Mouse (Mus musculus) gastrocnemius, adult 8-10 months (tissue): ENCODE data around the gene Got1. TPM values are rescaled to one million over a fixed set of nuclear protein-coding genes. Genes with fewer than 3 reads are reported as not detected.
"Not testable (repeated sequence)": the region's sequence is repeated elsewhere in the genome, so short reads cannot be mapped to it uniquely, and the experiment has no call there.

Experiments used
- DNase-seq, 2 experiments: peaks; one replicate each; pipeline ENCODE4 v3.0.0; 2022; ENCODE audit warnings: low spot score in 2 of 2
- total RNA-seq, 4 experiments: library from RNA; stranded (reverse); gene quantifications; 2 replicates each; pipeline ENCODE4 v1.2.4; 2022

Gene Got1
- total RNA-seq, 4 experiments from 2014 or later: 284 to 461 (median 369) TPM

DNA sequence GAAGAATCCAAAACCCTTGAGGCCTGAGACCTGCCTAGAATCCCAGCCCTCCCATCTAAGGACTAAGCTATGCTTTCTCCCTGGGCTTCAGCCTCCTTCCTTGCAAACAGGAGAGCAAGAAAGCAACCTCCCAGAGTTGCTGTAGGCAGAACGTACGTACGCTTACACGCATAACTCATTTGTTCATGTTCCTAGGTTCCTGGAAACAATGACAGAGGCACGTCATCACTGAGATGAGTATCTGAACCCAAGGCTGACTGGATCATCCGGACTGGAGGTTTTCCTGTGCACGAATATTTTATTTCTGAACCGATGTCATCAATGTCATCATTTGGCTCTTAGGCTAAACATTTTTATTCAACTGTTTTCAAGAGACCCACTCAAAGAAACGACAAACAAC lies 2.4 kb downstream of the Got1 start:
- no peak for DNase-seq

DNA sequence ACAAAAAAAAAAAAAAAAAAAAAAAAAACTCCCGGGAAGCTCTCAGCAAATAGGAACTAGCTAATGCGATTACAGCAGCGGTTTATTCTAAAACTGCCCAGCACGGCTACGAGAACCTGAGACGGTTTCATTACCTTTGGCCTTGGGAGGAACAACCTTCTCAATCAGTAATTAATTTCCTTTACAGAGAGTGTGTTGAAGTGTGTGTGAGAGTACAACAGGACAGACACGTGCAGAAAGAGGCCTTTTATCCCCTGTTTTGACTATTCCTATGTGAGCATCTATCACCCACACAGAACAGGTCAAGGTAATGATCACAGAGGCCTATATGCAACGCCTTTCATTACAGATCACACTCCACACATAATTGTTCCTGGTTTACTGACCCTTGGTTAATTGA lies 3.0 kb downstream of the Got1 start:
- DNase-seq: no peak

DNA sequence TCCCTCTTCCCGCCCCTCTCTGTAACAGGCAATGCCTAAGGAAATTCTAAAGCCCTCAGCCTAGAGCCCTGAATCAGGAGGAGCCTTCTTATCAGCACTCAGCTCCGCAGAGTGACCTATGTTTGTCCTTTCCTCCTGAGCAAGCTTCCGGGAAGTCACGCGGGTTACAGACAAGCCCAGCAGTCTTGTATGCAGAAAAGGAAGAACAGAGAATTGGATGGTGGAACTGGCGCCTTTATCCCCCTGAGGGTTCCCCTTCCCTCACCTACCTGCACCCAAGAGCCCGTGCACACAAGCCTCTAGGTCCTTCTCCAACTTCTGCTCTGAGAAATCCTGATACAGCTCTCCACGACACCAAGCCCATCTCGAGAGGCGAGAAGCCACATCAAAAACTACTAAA lies 4.0 kb downstream of the Got1 start:
- no peak for DNase-seq

DNA sequence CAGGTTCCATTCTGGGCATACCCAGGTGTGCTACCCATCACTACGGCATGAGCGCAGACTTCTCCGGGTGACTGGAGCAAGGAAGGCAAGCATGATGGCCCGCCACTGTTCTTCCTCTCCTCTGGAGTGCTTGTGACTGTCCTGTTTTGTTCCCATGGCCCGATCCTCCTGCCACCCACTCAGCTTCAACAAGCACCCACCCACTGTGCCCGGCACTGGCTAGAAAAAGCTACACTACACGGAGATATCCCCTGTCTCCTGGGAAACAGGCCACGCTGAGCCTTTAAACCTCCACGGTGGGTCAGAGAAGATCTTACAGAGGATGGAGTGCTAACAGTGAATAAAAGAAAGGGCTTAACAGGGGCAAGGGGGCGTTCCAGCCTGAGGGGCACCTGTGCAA lies 5.2 kb downstream of the Got1 start:
- no peak for DNase-seq

DNA sequence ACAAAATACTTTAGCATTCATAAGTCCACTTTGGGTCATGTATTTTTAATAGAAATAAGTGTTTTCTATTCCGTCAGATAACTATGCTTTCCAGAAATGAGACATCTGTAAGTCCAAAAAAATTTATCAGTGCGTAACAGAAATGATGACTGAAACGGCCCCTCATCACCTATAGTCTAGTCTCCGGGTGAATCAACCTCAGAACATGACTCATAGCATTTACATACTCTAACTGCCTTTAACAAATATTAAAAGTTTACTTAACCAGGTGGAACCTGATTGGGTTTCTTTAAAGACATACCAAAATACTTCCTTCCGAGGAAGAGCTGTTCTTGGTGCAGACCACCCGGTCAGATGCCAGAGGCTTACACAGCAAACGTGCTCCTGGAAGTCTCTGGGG lies 6.1 kb downstream of the Got1 start:
- no peak for DNase-seq

DNA sequence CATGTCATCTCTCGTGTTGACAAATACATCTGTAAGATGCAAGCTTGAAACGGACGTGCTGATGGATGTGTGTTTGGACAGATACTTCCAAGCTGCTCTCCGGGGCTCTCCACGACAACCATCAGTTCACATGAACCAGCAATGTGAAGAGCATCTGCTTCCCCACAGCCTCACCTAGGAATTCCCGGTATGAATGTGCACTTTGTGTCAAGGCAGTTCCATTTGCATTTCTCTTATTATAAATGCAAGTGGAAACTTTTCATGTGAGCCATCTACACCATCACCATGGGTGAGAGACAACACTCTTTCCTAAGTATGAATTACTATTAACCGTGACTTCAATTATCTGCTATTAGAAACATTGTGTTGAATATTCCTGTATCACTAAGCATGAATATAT lies 6.6 kb downstream of the Got1 start:
- no peak for DNase-seq

DNA sequence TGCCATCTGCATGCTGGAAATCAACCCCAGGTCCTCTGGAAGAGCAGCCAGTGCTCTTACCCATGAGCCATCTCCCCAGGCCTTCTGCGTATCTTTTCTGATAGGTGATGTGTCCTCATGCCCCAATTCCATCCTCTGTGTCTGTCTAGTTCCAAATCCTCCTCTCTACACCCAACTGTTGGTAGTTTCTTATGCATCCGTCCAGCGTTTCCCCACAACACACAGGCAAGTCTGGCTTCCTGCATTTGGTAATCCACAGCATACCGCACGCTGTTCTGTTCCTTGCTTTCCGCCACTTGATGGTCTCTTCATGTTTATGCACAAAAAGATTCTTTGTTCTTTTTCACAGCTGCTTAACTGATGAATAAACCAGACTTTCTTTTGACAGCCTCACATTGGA lies 7.1 kb downstream of the Got1 start:
- no peak for DNase-seq

DNA sequence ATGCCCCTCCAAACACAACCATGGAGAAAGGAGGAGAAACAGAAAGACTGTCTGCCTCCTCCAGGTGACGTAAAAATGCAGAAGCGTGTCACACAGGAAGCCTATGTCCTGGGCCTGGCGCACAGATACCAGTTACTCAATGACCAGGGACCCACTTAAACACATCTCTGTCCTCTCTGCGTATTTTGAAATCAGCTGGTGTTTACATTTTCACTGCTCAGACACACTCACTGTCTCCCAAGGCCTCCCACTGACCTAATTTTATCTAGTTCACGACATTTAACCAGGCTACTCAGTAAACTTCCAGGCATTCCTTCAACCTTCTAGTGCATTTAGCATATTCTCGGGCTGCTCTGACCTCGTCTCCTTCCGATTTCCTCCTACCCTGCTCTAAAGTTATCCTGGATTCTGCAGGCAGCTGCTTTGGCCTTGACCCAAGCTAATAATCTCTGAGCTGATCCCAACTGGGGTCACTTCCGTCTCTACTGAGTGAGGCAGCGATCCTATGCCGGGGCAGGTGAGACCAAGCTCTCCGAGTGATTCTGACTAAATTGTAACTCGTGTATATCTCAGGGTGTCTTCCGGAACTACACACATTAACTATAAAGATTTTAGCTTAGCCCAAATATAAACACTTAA lies 7.9 kb downstream of the Got1 start:
- no peak for DNase-seq

DNA sequence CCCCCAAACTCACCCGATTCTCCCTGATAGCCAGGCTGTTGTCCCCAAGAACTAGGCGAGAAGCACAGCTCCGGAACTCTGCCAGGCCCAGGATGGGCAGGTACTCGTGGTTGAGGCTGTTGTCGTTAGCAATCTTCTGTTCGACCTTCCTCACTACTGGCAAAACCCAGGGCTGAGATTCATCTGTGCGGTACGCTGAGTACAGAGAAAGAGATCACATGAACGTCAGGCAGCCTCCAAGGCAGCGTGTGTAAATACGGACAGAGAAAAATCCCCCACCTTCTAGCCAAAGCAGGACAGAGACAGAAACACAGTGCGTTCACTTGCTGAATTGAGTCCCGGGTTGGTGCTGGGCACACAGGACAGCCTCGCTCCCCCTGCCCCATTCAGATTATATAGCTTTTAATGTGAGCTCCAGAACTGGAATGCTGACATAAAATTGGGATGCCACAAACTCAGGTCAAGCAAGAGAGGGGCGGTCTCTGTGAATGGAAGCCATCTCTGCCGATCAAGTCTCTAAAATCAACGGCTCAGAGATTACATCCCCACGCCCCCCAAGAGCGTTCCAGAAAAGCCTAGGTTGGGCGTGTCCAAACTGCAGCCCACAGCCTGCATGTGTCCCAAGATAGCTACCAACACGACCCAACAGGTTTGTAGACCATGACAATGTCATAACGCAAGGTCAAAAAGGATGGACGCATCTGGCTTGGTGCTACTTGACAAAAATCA lies 8.6 kb downstream of the Got1 start:
- DNase-seq: no peak

DNA sequence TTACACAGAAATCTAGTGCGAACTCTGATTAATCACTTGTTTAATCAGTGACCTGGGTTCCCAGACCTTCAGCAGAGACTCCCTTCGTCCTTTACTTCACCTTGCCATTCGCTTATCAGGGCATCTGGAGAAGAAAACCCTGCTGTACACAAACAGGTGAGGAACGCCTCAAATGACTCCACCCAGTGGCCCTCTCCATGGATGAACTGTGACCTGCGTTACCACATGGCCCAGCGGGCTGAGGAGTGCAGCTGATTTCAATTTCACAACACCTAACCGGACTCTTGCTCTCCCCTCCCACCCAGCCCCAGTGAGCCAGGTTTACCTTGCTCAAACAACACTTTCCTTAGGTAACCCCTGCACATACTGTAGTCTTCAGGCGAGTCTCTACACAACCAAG lies 10.5 kb downstream of the Got1 start:
- DNase-seq: no peak

DNA sequence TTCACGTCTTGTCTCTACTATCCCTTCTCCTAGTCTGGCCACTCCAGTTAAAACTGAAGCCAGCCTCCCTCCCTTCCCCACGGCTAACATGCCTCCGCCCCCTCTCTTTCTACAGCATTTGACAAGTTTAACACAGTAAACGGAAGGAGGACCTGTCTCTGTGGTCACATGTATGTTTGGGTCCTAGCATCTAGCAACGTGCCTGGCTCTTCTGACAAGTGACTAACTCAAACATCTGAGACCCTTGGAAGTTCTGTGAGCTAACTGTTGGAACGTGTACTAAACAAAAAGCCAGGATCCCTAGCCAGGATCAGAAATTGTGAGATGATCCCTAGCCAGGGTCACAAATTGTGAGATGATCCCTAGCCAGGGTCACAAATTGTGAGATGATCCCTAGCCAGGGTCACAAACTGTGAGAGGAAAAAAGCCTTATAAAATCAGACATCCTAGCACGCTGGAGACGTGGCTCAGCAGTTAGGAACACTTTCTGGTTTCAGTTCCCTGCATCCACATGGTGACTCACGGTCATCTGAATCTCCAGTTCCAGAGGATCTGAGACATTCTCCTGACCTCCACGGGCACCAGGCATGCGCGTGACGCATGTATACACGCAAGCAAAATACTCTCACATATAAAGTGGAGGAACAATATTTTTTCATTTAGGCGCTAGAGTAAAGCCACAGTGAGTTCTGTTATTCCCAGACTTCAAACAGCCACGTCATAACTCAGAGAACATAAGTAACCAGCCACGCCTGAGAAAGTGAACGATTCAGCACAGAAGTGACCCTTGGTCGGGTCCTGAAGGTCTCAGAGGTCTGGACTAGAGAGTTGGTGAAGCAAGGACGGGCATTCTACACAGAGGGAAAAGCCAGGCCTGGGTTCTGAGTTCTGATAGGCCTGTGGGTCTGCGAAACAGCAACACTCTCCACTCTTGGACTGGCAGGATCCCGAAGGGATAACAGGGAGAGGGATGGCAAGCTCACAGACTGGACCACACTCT lies 12.5 kb downstream of the Got1 start:
- DNase-seq: no peak

DNA sequence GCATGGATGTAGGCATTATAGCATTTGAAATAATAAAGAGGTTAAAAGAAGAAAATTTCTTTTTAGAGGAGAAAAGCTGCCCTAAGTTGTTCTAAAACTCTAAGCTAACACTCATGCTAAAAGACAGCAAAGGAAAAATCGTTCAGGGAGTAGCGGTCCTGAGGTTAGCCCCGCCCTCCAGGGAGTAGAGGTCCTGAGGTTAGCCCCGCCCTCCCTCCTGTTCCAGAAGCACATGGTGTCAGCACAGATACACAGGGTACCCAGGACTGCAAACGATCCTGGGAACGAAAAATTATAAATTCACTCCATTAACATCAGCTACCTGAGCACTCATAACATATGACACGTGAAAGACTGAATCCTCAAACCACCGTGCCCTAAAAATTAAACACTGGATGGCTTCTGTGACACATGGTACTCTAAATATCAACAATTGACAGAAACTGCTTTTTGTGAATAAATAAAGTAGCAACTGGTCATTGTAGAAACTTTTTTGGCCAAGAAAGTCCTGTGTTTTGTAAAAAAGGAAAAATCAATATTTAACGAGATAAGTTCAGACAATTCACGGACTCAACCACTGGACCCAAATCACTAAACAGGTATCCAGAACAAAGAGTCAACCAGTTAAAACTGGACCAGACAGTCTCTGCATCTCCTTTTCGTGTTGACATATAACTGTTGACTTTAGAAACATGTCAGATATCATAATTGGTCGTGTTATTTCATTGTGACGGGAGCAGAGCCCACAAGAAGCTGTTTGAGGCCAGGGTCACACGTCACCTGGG lies 13.8 kb downstream of the Got1 start:
- DNase-seq: no peak

DNA sequence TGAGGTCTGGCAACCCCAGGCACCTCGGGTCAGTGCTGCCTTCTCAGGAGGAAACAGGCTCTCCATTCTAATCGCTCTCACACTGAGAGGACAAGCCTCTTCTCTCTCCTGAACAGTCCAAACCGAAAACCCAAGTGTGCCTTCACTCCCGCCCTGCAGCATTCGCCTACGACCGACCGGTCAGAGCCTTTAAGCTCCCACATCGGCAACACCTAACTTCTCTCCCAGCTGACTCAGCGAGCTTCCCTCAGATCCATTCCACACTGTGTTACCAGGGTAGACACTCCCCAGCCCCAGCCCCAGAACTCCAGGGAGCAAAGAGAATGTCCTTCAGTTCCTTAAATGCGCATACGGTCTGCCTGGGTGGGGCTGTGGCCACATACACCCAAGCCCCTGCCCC lies 19.0 kb downstream of the Got1 start:
- DNase-seq: no peak

DNA sequence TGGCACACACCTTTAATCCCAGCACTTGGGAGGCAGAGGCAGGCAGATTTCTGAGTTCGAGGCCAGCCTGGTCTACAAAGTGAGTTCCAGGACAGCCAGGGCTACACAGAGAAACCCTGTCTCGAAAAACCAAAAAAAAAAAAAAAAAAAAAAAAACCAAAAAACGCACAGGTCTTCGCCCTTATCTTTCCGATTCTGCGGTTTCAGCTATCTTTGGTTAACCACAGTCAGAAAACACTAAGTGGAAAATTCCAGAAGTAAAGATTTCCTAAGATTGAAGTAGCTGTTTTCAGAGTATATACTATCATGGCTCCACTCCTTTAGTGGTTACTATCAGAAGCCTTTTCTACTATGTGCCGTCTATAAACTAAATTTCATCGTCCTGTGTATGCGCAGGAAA lies 20.8 kb downstream of the Got1 start:
- not testable (repeated sequence) for DNase-seq

DNA sequence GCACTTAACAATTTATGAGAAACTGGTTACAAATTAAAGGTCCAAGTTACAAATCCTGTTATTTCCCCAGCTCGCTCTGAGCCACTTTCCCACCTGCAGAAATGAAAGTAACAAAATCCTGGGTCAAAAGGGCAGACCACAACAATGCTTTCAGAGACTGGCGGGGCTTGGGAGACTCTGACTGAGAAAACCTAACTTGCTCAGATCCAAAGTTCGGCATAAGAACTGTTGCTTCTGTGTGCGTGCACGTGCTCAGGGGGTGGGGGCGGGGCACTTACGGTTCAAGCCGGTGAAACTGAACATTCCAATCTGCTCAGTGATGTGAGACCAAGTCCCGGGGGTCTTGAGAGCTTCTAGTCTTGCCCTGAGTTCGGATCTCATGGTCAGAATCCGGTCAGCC lies 21.8 kb downstream of the Got1 start:
- DNase-seq: no peak

DNA sequence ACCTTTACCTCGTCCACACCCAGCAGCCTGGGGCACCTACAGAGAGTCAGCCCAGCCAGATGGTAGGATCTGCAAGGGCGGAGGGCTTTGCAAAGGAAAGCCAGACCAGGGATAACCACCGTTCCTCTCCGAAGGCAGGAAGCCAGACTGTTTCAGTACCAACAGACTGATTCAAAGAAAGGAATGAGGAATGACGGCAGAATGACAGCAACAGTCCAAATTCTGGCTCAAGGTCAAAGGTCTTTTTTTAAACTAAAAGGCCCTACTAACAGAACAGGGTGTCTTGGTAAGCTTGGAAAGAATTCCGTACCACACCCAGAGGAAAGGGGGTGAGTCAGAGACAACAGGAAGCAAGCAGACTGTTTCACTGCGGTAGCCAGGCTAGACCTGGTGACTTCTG lies 25.5 kb downstream of the Got1 start:
- DNase-seq: peak in 1 of 2 experiments; percentile 17

DNA sequence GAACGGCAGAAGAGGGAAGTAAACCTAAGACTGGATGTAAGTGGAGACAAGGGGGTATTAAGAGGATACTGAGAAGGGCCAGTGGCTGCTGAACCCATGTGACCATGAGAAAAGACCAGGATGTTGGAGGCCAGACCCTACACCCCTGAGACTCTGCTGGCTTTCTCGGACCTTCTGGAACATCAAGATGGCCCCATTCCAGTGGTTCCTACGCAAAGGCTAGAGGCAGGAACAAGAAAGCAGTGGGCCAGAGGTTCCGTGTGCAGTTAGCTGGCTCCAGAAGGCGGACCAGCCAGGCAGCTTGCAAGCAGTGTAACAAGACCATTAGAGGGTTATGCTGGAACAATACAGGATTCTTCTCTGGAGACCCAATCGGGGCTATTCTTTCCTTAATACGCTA lies 27.0 kb downstream of the Got1 start:
- peak in 1 of 2 experiments; percentile 15 for DNase-seq

DNA sequence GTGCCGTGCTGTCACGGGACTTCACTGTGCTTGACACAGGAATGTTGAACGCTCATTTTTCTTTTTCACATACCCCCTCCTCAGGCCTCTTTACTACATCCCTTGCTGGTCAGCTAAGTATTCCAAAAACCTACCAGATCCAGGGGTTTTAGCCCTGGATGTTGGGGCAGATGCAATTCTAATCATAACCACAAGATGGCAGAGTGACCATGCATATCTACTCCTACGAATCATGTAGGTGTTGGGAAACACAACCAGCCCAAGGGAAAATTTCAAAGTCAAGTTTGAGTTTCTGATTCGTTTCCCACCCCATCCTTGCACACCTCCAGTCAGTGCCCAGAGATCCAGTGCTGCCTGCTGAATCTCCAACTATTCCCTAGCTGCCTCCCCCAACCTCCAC lies 28.6 kb downstream of the Got1 start:
- DNase-seq: peak; percentile 19 to 37

DNA sequence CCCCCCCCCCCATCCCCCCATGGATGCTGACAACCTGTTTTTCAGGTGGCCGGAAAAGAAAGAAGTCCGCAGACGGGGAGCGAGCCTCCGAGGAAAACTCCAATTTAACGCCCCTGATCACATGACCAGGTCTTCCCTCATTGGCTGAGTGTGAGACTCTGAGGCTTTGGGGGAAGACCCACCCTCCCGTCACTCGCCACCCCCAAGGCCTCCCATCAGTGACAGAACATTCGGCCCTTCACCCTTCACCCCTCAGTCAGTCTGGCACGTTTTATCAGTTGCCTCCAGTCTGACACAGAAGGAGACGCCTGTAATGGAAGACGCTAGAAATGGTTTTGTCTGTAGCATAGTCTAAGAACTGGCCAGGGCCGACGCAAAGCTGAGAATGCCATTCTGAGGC lies 29.5 kb downstream of the Got1 start:
- no peak for DNase-seq

DNA sequence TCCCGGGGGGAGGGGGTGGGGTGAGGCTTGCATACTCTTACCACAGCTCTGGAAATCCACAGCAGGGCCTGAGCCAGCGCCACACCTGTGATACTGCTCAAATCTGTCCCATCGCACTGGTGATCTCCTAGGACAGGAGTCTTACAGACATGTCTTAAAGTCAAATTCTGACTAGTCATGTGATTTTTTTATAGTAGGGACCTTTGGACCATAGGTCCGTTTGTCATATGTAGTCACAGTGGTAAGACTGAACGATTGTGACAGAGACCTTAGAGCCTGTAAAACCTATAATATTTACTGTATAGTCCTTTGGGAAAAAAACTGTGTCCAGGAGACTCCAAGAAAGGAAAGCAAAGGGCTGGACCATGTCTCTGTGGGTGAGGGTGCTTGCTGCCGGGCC lies 30.5 kb downstream of the Got1 start:
- DNase-seq: no peak

DNA sequence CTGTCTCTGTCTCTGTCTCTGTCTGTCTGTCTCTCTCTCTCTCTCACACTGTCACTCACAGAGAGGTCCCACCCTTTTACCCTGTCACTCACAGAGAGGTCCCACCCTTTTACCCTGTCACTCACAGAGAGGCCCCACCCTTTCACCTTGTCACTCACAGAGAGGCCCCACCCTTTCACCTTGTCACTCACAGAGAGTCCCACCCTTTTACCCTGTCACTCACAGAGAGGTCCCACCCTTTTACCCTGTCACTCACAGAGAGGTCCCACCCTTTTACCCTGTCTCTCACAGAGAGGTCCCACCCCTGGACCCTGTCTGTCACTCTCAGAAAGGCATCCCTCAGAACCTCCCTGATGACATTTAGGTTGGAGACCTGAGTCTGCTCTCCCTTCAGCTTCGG lies 31.1 kb downstream of the Got1 start:
- not testable (repeated sequence) for DNase-seq
